Mouse (Mus musculus): ENCODE results near the gene Mrps18b. TPM values are rescaled to one million over a fixed set of nuclear protein-coding genes. Genes with fewer than 3 reads are reported as not detected.

The Mrps18b gene
- polyA plus RNA-seq, 1 experiment: 111 TPM

Other genes starting within 250 kb of the Mrps18b start
- 18.1 and 18.5 TPM in 2 replicates for gene Vars2, start 248.8 kb downstream of the Mrps18b start, polyA plus RNA-seq (2012; ENCODE audit: insufficient read depth, insufficient read length, missing spikeins)
- gene Gtf2h4, start 242.7 kb downstream of the Mrps18b start, polyA plus RNA-seq (2012; ENCODE audit: insufficient read depth, insufficient read length, missing spikeins): 16.3 and 19.0 TPM in 2 replicates
- 4.2 and 4.5 TPM in 2 replicates for gene Ddr1, start 211.8 kb downstream of the Mrps18b start, polyA plus RNA-seq (2012; ENCODE audit: insufficient read depth, insufficient read length, missing spikeins)
- gene Ier3, start 94.7 kb downstream of the Mrps18b start, polyA plus RNA-seq (2012; ENCODE audit: insufficient read depth, insufficient read length, missing spikeins): 19.2 and 52.4 TPM in 2 replicates
- 38.1 and 61.2 TPM in 2 replicates for gene Flot1, start 93.2 kb downstream of the Mrps18b start, polyA plus RNA-seq (2012; ENCODE audit: insufficient read depth, insufficient read length, missing spikeins)
- gene Tubb5, start 78.1 kb downstream of the Mrps18b start, polyA plus RNA-seq (2012; ENCODE audit: insufficient read depth, insufficient read length, missing spikeins): 32.5 and 58.6 TPM in 2 replicates
- 3.0 and 3.3 TPM in 2 replicates for gene Mdc1, start 74.9 kb downstream of the Mrps18b start, polyA plus RNA-seq (2012; ENCODE audit: insufficient read depth, insufficient read length, missing spikeins)
- gene Nrm, start 55.1 kb downstream of the Mrps18b start, polyA plus RNA-seq (2012; ENCODE audit: insufficient read depth, insufficient read length, missing spikeins): 1.4 and 2.8 TPM in 2 replicates
- 7.4 and 8.8 TPM in 2 replicates for gene Ppp1r18, start 50.8 kb downstream of the Mrps18b start, polyA plus RNA-seq (2012; ENCODE audit: insufficient read depth, insufficient read length, missing spikeins)
- 17.0 and 26.4 TPM in 2 replicates for gene Dhx16, start 36.6 kb downstream of the Mrps18b start, polyA plus RNA-seq (2012; ENCODE audit: insufficient read depth, insufficient read length, missing spikeins)
- 125 and 142 TPM in 2 replicates for gene 2310061I04Rik, start 19.0 kb downstream of the Mrps18b start, polyA plus RNA-seq (2012; ENCODE audit: insufficient read depth, insufficient read length, missing spikeins)
- gene Atat1, start 6.3 kb downstream of the Mrps18b start, polyA plus RNA-seq (2012; ENCODE audit: insufficient read depth, insufficient read length, missing spikeins): 19.1 and 42.2 TPM in 2 replicates
- gene Ppp1r10, start within 50 bp of the Mrps18b start, polyA plus RNA-seq (2012; ENCODE audit: insufficient read depth, insufficient read length, missing spikeins): 13.4 and 49.3 TPM in 2 replicates
- gene Abcf1, start 53.4 kb upstream of the Mrps18b start, polyA plus RNA-seq (2012; ENCODE audit: insufficient read depth, insufficient read length, missing spikeins): 69.2 and 77.7 TPM in 2 replicates
- gene Gnl1, start 63.5 kb upstream of the Mrps18b start, polyA plus RNA-seq (2012; ENCODE audit: insufficient read depth, insufficient read length, missing spikeins): 13.5 and 14.5 TPM in 2 replicates
- gene Prr3, start 63.8 kb upstream of the Mrps18b start, polyA plus RNA-seq (2012; ENCODE audit: insufficient read depth, insufficient read length, missing spikeins): 5.3 and 6.8 TPM in 2 replicates
- 3.3 and 3.9 TPM in 2 replicates for gene H2-T24, start 104.2 kb upstream of the Mrps18b start, polyA plus RNA-seq (2012; ENCODE audit: insufficient read depth, insufficient read length, missing spikeins)
- gene H2-T23, start 116.5 kb upstream of the Mrps18b start, polyA plus RNA-seq (2012; ENCODE audit: insufficient read depth, insufficient read length, missing spikeins): 16.3 and 22.1 TPM in 2 replicates
- 57.5 and 83.0 TPM in 2 replicates for gene H2-T22, start 126.4 kb upstream of the Mrps18b start, polyA plus RNA-seq (2012; ENCODE audit: insufficient read depth, insufficient read length, missing spikeins)
- not detected in 2 replicates for gene Gm6034, start 126.6 kb upstream of the Mrps18b start, polyA plus RNA-seq (2012; ENCODE audit: insufficient read depth, insufficient read length, missing spikeins)
- gene Gm11127, start 142.0 kb upstream of the Mrps18b start, polyA plus RNA-seq (2012; ENCODE audit: insufficient read depth, insufficient read length, missing spikeins): not detected in 2 replicates
- not detected in 2 replicates for gene Gm19684, start 205.3 kb upstream of the Mrps18b start, polyA plus RNA-seq (2012; ENCODE audit: insufficient read depth, insufficient read length, missing spikeins)
- not detected in 2 replicates for gene Gm7030, start 213.0 kb upstream of the Mrps18b start, polyA plus RNA-seq (2012; ENCODE audit: insufficient read depth, insufficient read length, missing spikeins)

All from brown adipose tissue, adult 24 weeks (tissue).